Mouse (Mus musculus) thymus, postnatal 36 days (tissue): ENCODE measurements at regions not wholly inside any gene's neighbourhood (a gene's known extent, or its start where the extent isn't known, plus 50 kb on each side); places are given as distances from the start of the nearest gene placed in this dataset.

ENCODE experiments used
- DNase-seq, 2 experiments: peaks; one replicate each; pipeline ENCODE4 v3.0.0; 2022; ENCODE audit warnings: mixed read lengths in 2 of 2

GRCm38 (mm10) chr10:7267903-7268302 lies 55.9 kb upstream of the Cnksr3 start:
- DNase-seq: no peak

- DNase-seq: no peak
Observed at GRCm38 (mm10) chr10:7267106-7267505, 55.1 kb upstream of the Cnksr3 start.

- no peak for DNase-seq
Observed at GRCm38 (mm10) chr10:7265412-7265811, 53.4 kb upstream of the Cnksr3 start.

DNA sequence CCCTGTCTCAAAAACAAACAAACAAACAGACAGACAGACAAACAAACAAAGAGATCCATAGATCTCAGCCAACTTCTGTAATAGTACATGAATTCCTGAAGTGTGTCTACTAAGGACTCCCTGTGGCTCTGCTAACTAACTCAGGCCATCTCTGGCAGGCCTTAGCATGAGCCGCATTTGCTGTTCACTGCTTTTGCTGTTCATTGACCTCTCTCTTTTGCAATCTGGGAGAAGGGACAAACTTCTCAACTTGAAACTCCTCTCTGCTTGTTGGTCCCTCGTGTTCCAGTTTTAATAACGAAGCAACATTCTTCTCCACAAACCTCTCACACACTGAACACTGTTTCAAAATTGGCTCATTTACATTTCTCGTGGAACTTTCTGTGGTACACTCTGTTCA lies 52.7 kb upstream of the Cnksr3 start:
- DNase-seq: no peak
